In the genomic region with DNA sequence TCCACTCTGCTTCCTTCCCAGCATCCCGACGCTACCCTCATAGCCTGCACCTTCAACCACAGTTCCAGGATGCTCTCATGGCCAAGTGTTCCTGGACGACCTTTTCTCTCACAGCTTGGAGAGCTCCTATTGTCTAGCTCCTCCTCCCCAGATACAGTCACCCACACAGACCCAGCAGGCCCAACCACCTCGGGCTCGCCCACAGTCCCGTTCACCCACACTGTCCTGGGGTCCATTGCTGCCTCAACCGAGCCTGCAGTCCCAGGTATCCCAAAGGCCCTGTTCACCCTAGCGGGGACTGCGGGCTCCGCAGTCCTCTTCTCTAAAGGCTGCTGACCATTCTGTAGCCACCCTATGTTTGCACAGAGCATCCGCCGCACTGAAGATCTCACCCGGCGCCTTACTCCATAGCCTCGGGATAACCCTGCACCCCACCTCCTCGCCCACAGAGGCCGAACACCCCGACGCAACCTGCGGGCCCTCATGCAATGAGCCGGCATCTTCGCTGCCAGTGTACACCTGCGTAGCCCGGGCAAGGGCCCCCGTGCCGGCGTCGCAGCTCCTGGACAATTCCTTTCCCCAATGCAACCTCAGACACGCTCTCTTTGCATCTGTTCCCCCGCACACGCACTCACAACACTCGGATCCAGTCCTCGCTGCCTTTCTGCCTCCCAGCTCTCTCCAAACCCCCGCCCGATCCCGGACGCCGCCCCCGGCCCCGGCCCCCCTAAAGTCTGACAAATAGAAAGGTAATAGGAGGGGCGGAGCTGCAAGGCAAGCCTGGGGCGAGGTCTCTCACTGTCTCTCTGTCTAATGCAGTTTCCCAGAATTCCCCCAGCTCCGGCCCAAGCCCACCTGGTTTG, we compare ENCODE assay signal across 8 mouse cellular contexts. TPM values are rescaled to one million over a fixed set of nuclear protein-coding genes. Genes with fewer than 3 reads are reported as not detected.
DNase-seq lines count a peak whose midpoint lies in the region; ATAC-seq and TF ChIP-seq lines count a peak whose summit lies in the region.

Gene Gm43951, minus strand, starts transcription at position 500 of the 863 bp plus-strand sequence.

- no peak for TF ChIP-seq EP300 in heart, adult 2 months (IDR thresholded peaks at IDR 0.05; ENCODE audit: insufficient read depth, low read depth, low read length)

- H3K4me1 ChIP-seq in heart, adult 2 months (ENCODE audit: control insufficient read depth, insufficient read depth, low read length): peaks cover 7% of the 10 kb centered on the region
- peaks cover 0 to 9% of the 10 kb centered on the region in 2 experiments; a peak in 2 of 4 replicates for H3K4me1 ChIP-seq in ES-E14 (ENCODE audit: control insufficient read depth in 2 of 2, insufficient read depth in 2 of 2, low read length in 2 of 2, poor library complexity in 1 of 2)
- H3K4me1 ChIP-seq in heart, embryonic 16.5 days (ENCODE audit: control insufficient read depth, insufficient read depth, low read length): peaks cover 15% of the 10 kb centered on the region
- peaks cover 14% of the 10 kb centered on the region for H3K4me1 ChIP-seq in stomach, embryonic 15.5 days

- 1% methylated on average over 43 of the region's 43 CpGs for WGBS in heart, adult 2 months
- under 1% methylated on average over 43 of the region's 43 CpGs for WGBS in heart, embryonic 16.5 days
- WGBS in stomach, embryonic 15.5 days: under 1% methylated on average over 43 of the region's 43 CpGs

- TF ChIP-seq POLR2A in heart, adult 2 months (IDR thresholded peaks at IDR 0.05; ENCODE audit: insufficient read depth, low read depth, low read length): no peak

- H3K4me3 ChIP-seq in heart, adult 2 months: peak within 1 kb of the TSS; percentile 73
- H3K4me3 ChIP-seq in ES-E14 (ENCODE audit: insufficient read depth in 1 of 2, low read depth in 1 of 2, low read length in 2 of 2, poor library complexity in 1 of 2, severe bottlenecking in 1 of 2): peak within 1 kb of the TSS; percentile 87 to 98
- peak within 1 kb of the TSS; percentile 96 for H3K4me3 ChIP-seq in heart, embryonic 16.5 days (ENCODE audit: low read length)
- H3K4me3 ChIP-seq in stomach, embryonic 15.5 days (replicated peaks): peak within 1 kb of the TSS; percentile 68

- H3K9ac ChIP-seq in heart, adult 2 months (ENCODE audit: low read depth, low read length): peak within 1 kb of the TSS; percentile 85
- H3K9ac ChIP-seq in ES-E14 (ENCODE audit: insufficient read depth, low read depth, low read length, poor library complexity, severe bottlenecking): peak within 1 kb of the TSS; percentile 96
- H3K9ac ChIP-seq in heart, embryonic 16.5 days (ENCODE audit: low read length): peak within 1 kb of the TSS; percentile 93
- H3K9ac ChIP-seq in stomach, embryonic 15.5 days: peak within 1 kb of the TSS; percentile 60

- ATAC-seq in heart, embryonic 16.5 days (replicated peaks; ENCODE audit: extremely low read depth, insufficient read depth, low FRiP score): peak; percentile 7; the same call in 1 of the 2 replicates
- ATAC-seq in megakaryocyte progenitor cell, adult 5-6 weeks (replicated peaks; ENCODE audit: poor library complexity): peak; percentile 45
- ATAC-seq in stomach, embryonic 15.5 days (ENCODE audit: insufficient read depth, low FRiP score, low read depth): peak; percentile 28; the same call in 1 of the 2 replicates

- intact Hi-C loops in heart, adult 2 months (cut with DNase I): loop anchor here (2.0 kb wide), 1 partner anchor 154 kb away; no protein-coding TSS in a partner anchor

- peak in 1 of 2 experiments; percentile 15 for DNase-seq in heart, adult 2 months
- DNase-seq in heart, adult 8-10 months (ENCODE audit: low spot score): no peak
- DNase-seq in ES-E14 (ENCODE audit: low read depth, low spot score): no peak
- DNase-seq in embryo, embryonic 10 days (ENCODE audit: low spot score): peak; percentile 43
- DNase-seq in layer of hippocampus, postnatal 14 days (ENCODE audit: low spot score in 2 of 2): no peak

- peak within 1 kb of the TSS; percentile 84 for H3K4me2 ChIP-seq in heart, embryonic 16.5 days (ENCODE audit: low read depth, low read length)
- H3K4me2 ChIP-seq in stomach, embryonic 15.5 days: peak within 1 kb of the TSS; percentile 94

- H3K36me3 ChIP-seq in heart, adult 2 months (ENCODE audit: control insufficient read depth, insufficient read depth, low read length): no peaks in the 10 kb centered on the region
- peaks cover 5% of the 10 kb centered on the region for H3K36me3 ChIP-seq in ES-E14 (ENCODE audit: control insufficient read depth, insufficient read depth, low read length, poor library complexity, severe bottlenecking)
- peaks cover 19% of the 10 kb centered on the region for H3K36me3 ChIP-seq in heart, embryonic 16.5 days (ENCODE audit: control insufficient read depth, insufficient read depth)
- H3K36me3 ChIP-seq in stomach, embryonic 15.5 days: peaks cover 11% of the 10 kb centered on the region

- no peaks in the 10 kb centered on the region for H3K9me3 ChIP-seq in ES-E14 (ENCODE audit: control insufficient read depth, insufficient read depth, low read depth, low read length)
- H3K9me3 ChIP-seq in heart, embryonic 16.5 days (replicated peaks; ENCODE audit: control insufficient read depth, low read length): no peaks in the 10 kb centered on the region
- H3K9me3 ChIP-seq in stomach, embryonic 15.5 days: no peaks in the 10 kb centered on the region

- in situ Hi-C loops in ES-E14 (cut with MboI; ENCODE audit: low sequenced_read_pairs in 2 of 2, unreplicated experiment in 2 of 2): loop anchor here in 1 of 2 experiments (25.0 kb wide), 1 partner anchor 231 kb away; the partner anchor contains the start of genes Ggt6 and Mybbp1a

- peak within 1 kb of the TSS; percentile 78 for H3K27ac ChIP-seq in heart, adult 2 months
- H3K27ac ChIP-seq in ES-E14 (ENCODE audit: insufficient read depth, low read depth, low read length, poor library complexity, severe bottlenecking): peak within 1 kb of the TSS; percentile 79
- peak within 1 kb of the TSS; percentile 69 for H3K27ac ChIP-seq in heart, embryonic 16.5 days (ENCODE audit: low read length)
- peak within 1 kb of the TSS; percentile 70 for H3K27ac ChIP-seq in stomach, embryonic 15.5 days

- peaks cover 8% of the 10 kb centered on the region; the same call in 1 of the 2 replicates for H3K79me2 ChIP-seq in heart, adult 2 months (replicated peaks; ENCODE audit: control insufficient read depth, insufficient read depth, low read length)

- peak; percentile 29 for TF ChIP-seq CTCF in heart, adult 2 months (IDR thresholded peaks at IDR 0.05)

- no peaks in the 10 kb centered on the region for H3K27me3 ChIP-seq in heart, adult 2 months (ENCODE audit: control insufficient read depth, insufficient read depth, low read length)
- H3K27me3 ChIP-seq in heart, embryonic 16.5 days (ENCODE audit: control insufficient read depth, insufficient read depth, low read length): no peaks in the 10 kb centered on the region
- H3K27me3 ChIP-seq in stomach, embryonic 15.5 days (replicated peaks): no peaks in the 10 kb centered on the region

TF ChIP-seq in ES-E14, 5 proteins besides CTCF, POLR2A, EP300 and RAD21:
- TF ChIP-seq CHD2 (IDR thresholded peaks at IDR 0.05; ENCODE audit: low read depth, low read length): no peak
- TF ChIP-seq HCFC1 (IDR thresholded peaks at IDR 0.05; ENCODE audit: borderline replicate concordance, insufficient read depth, low read length): no peak
- no peak for TF ChIP-seq ZC3H11A (IDR thresholded peaks at IDR 0.05; ENCODE audit: borderline replicate concordance, low read depth, low read length)
- TF ChIP-seq ZNF384 (IDR thresholded peaks at IDR 0.05; ENCODE audit: low read depth, low read length): no peak
- no peak for TF ChIP-seq MAFK (IDR thresholded peaks at IDR 0.05; ENCODE audit: insufficient read depth, low read depth, low read length)

RNA-seq across cellular contexts. Expression of gene Gm43951, which starts in this region (rescaled TPM):
- total RNA-seq in heart, adult 2 months (2021): under 1 TPM; 0.13 to 0.25 TPM
- polyA plus RNA-seq in heart, adult 2 months (2012; rRNA removed): 0.14 and 0.18 TPM in 2 replicates
- under 1 TPM; 0.11 to 0.53 (median 0.24) TPM for total RNA-seq in heart, adult 8-10 months (2022)
- 2.8 and 5.1 TPM in 2 replicates for total RNA-seq in ES-E14 (2012; rRNA removed)
- polyA plus RNA-seq in heart, embryonic 16.5 days (2015; fragmentation: Nextera tagmentation; extraction: Ambion mirVana): 0.07 and 0.11 TPM in 2 replicates
- total RNA-seq in layer of hippocampus, postnatal 14 days (2021): 10 to 100 TPM; 10.9 to 11.3 TPM
- total RNA-seq in megakaryocyte progenitor cell, adult 5-6 weeks (2015): 0.10 TPM in 1 of 2 replicates, not detected in the other
- 0.37 and 1.3 TPM in 2 replicates for total RNA-seq in megakaryocyte progenitor cell, adult 5-6 weeks (2017)
- 0.19 and 0.48 TPM in 2 replicates for polyA plus RNA-seq in stomach, embryonic 15.5 days (2015; fragmentation: Nextera tagmentation; extraction: Ambion mirVana)

Comparison
In these comparisons a context has a peak if more than half of its experiments do, and no peak if none do; other contexts are left out.
1. Peak in ATAC-seq, H3K4me3 ChIP-seq, H3K27ac ChIP-seq, H3K9ac ChIP-seq and H3K4me2 ChIP-seq in heart, embryonic 16.5 days; RNA of the gene not detected or under 1 TPM.
2. Peak in ATAC-seq, H3K4me3 ChIP-seq, H3K27ac ChIP-seq, H3K9ac ChIP-seq and H3K4me2 ChIP-seq in stomach, embryonic 15.5 days; RNA of the gene not detected or under 1 TPM.